Mouse (Mus musculus) heart, embryonic 10.5 days (tissue): ENCODE measurements around the gene Tnrc6a. TPM values are rescaled to one million over a fixed set of nuclear protein-coding genes. Genes with fewer than 3 reads are reported as not detected.

Experiments
- DNase-seq: peaks from one replicate; pipeline ENCODE4 v3.0.0-alpha.2; 2017; ENCODE audit warnings: low spot score
- H3K27ac ChIP-seq: fragments of 300-500 bp; sonication (generic); 2 replicates; pipeline ENCODE4 v1.5.1; 2016; ENCODE audit warnings: mild to moderate bottlenecking
- H3K27me3 ChIP-seq: fragments of 300-500 bp; sonication (generic); 2 replicates; pipeline ENCODE4 v1.6.1; 2016; ENCODE audit warnings: mild to moderate bottlenecking; ENCODE audit not compliant: poor library complexity, insufficient read depth, severe bottlenecking
- H3K36me3 ChIP-seq: fragments of 300-500 bp; sonication (generic); 2 replicates; pipeline ENCODE4 v1.6.1; 2016; ENCODE audit warnings: mild to moderate bottlenecking, moderate library complexity
- H3K4me1 ChIP-seq: fragments of 300-500 bp; sonication (generic); 2 replicates; pipeline ENCODE4 v1.6.1; 2016; ENCODE audit warnings: mild to moderate bottlenecking
- H3K4me3 ChIP-seq: fragments of 300-500 bp; sonication (generic); 2 replicates; pipeline ENCODE4 v1.5.1; 2016; ENCODE audit warnings: mild to moderate bottlenecking, moderate library complexity
- H3K9me3 ChIP-seq: fragments of 300-500 bp; sonication (generic); 2 replicates; pipeline ENCODE4 v1.6.1; 2016; ENCODE audit warnings: mild to moderate bottlenecking, moderate library complexity
- WGBS: fragments of 180-500 bp; shearing (Covaris S2); methylation state at CpG from one replicate; pipeline ENCODE4 v1.1.7; 2016; 5-methylcytosine and 5-hydroxymethylcytosine counted together
- polyA plus RNA-seq: library from polyadenylated mRNA; unstranded; fragments of >200 nt; fragmentation: Nextera tagmentation; extraction: Ambion mirVana; gene quantifications from 2 replicates; pipeline ENCODE4 v1.2.1, GENCODE M21; 2016

Gene Tnrc6a
- polyA plus RNA-seq, 1 experiment from 2014 or later: 51.2 TPM

DNA sequence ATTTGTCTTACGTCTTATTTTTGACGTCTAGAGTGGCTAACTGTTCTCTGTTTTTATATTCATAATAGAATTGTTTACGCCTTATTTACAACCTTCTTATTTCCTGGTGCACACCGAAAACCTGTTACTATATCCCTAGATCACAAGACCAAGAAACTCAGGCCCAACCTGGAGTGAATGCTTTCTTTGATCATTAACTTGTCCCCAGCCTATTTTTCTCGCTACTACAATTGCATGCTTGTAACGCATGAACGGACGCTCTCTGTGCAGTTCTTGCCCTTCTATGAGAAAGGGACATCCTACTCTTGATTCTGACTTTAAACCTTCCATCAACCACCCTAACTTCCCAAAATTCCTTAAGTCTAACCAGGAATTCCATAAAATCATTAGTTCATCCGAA, 100.4 kb downstream of the Tnrc6a start:
- 86% methylated on average over 9 of the region's 9 CpGs for WGBS
- Histone ChIP-seq H3K27me3 (no peaks in the 10 kb centered on the region), H3K36me3 (no peaks in the 10 kb centered on the region), H3K4me1 (peaks cover 32% of the 10 kb centered on the region), H3K27ac (no peak overlapping the region), H3K9me3 (no peaks in the 10 kb centered on the region), H3K4me3 (no peak overlapping the region)
- DNase-seq: no peak

DNA sequence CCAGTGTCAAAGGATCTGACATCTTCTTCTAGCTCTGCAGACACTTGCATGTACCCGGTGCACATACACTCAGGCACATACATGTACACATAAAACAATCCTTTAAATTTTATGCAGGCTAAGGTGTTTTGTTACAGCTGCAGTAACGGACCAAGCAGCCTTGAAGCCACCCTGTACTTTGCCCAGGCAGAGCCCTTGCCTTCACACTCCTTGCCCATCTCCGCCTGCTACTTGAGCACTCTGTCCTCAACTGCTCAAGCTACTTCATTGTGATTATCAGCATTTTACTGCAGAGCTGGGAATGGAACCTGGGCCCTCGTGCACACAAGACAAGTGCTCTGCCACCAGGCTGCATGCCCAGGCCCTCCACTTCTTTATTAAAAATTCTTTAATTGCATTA, 101.5 kb downstream of the Tnrc6a start:
- no peak for DNase-seq
- 73% methylated on average over 4 of the region's 4 CpGs for WGBS
- H3K4me1 ChIP-seq: peaks cover 25% of the 10 kb centered on the region
- no peak overlapping the region for H3K4me3 ChIP-seq
- H3K27me3 ChIP-seq: no peaks in the 10 kb centered on the region
- H3K9me3 ChIP-seq: no peaks in the 10 kb centered on the region
- no peaks in the 10 kb centered on the region for H3K36me3 ChIP-seq
- H3K27ac ChIP-seq: no peak overlapping the region

DNA sequence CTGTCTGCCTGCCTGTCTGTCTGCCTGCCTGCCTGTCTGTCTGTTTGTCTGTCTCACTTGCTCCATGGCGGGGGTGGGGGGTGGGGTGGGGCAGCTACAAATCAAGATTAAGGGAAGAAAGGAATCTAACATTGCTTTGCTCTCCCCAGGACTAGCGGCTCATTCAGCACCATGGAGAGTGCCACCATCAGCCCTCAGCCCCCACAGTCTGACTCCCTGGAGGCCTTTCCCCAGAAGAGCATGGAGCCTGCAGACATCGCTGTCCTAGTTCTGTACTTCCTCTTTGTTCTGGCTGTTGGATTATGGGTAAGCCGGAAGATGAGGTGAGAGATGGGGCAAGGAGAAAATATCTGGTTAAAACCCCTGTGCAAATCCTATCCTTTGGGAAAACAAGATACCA, 111.8 kb downstream of the Tnrc6a start:
- no peaks in the 10 kb centered on the region for H3K27me3 ChIP-seq
- peaks cover 13% of the 10 kb centered on the region; the same call in 1 of the 2 replicates for H3K4me1 ChIP-seq
- H3K36me3 ChIP-seq: no peaks in the 10 kb centered on the region
- 25% methylated on average over 4 of the region's 4 CpGs for WGBS
- H3K4me3 ChIP-seq: no peak overlapping the region
- no peak overlapping the region for H3K27ac ChIP-seq
- DNase-seq: no peak
- no peaks in the 10 kb centered on the region for H3K9me3 ChIP-seq

DNA sequence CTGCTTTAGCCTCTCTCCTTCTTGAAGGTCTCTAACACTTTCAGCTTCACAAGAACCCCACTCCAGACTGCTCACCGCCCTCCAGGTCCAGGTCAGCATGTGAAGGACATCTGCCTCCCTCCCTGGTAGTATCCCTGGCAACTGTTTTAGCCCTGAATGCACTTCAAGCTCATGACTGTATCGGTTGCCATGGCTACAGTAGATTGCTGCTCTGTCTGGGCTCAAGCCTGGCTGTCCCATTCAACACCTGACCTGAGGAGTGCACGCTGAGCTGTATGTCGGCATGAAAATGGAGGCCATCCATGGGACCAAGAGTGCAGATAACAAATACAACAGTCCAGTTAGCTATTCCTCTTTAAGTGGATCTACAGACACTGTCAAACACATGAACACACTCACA, 114.9 kb downstream of the Tnrc6a start:
- WGBS: 54% methylated on average over 4 of the region's 4 CpGs
- DNase-seq: no peak
- H3K27ac ChIP-seq: no peak overlapping the region
- no peaks in the 10 kb centered on the region for H3K27me3 ChIP-seq
- H3K9me3 ChIP-seq: no peaks in the 10 kb centered on the region
- no peaks in the 10 kb centered on the region for H3K36me3 ChIP-seq
- H3K4me3 ChIP-seq: no peak overlapping the region
- peaks cover 26% of the 10 kb centered on the region for H3K4me1 ChIP-seq

DNA sequence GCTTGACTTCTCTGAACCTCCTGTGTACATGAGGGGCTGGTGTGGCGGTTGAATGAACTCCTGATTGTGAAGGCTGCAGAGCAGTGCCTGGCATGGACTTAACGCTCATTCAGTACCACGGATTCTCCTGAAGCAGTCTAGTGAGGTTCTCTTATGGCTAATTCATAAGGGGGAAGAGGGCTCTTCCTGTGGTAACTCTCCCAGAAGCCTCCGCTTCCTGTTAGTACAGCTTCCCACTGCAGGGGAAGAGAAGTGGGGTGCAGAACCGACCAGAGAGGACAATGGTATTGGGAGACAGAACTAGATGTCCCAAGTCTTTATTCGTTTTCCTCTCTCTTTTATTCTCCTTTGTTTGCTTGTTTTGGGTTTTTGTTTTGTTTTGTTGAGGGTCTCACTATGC, 116.4 kb downstream of the Tnrc6a start:
- Histone ChIP-seq H3K4me1 (peaks cover 39% of the 10 kb centered on the region), H3K36me3 (no peaks in the 10 kb centered on the region), H3K27me3 (no peaks in the 10 kb centered on the region), H3K9me3 (no peaks in the 10 kb centered on the region), H3K4me3 (no peak overlapping the region), H3K27ac (no peak overlapping the region)
- DNase-seq: no peak
- 68% methylated on average over 6 of the region's 6 CpGs for WGBS

DNA sequence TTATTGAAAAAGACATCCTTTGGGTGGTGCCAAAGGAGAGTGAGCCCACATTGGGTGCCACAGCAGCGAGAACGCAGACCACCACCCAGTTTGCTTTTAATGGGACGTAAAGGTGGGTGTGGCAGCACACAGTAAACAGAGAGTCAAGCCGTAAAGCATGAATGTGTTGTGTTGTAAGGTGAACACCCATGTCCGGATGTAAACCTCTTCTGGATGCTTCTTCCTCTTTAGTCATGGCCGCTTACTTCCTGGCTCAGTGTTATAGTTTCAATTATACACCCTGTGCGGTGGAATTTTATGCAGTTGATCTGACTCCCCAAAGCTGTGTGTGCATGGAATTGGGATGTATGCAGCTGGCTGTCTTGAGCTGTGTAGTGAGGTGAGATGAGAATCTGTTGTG, 118.6 kb downstream of the Tnrc6a start:
- 91% methylated on average over 7 of the region's 7 CpGs for WGBS

DNA sequence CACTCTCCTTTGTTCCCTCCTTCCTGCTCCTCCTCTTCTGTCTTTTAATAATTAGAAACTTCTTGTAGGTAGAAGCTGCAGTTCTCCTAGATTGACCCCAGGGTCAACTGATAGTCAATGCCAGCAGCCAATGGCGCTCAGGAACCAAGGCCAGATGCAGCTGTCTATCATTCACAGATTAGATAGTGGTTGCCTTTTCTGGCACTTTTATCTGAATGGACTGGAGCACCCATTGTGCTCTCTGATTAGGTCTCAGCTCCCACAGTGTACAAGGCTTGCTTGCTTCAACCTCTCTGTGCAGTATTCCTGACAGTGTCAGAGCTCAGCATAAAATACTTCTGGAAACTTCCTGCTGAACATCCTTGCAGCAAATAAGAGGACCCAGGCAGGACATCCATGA, 121.1 kb downstream of the Tnrc6a start:
- H3K27me3 ChIP-seq: no peaks in the 10 kb centered on the region
- H3K4me1 ChIP-seq: peaks cover 43% of the 10 kb centered on the region
- 15% methylated on average over 1 of the region's 1 CpGs for WGBS
- DNase-seq: no peak
- no peak overlapping the region for H3K27ac ChIP-seq
- no peak overlapping the region for H3K4me3 ChIP-seq
- no peaks in the 10 kb centered on the region for H3K9me3 ChIP-seq
- no peaks in the 10 kb centered on the region for H3K36me3 ChIP-seq

More for the DNA sequence above, 118.6 kb downstream of the Tnrc6a start:
- Histone ChIP-seq H3K27ac (no peak overlapping the region), H3K27me3 (no peaks in the 10 kb centered on the region), H3K36me3 (no peaks in the 10 kb centered on the region), H3K4me3 (no peak overlapping the region), H3K4me1 (peaks cover 53% of the 10 kb centered on the region), H3K9me3 (no peaks in the 10 kb centered on the region)
- no peak for DNase-seq

Other genes with a start within 250 kb of the Tnrc6a start
- 16.2 and 25.5 TPM in 2 replicates for gene Rbbp6, start 158.2 kb upstream of the Tnrc6a start, polyA plus RNA-seq
- gene Slc5a11, start 90.9 kb downstream of the Tnrc6a start, polyA plus RNA-seq: 0.28 and 0.50 TPM in 2 replicates
- 42.7 and 50.2 TPM in 2 replicates for gene Lcmt1, start 245.9 kb downstream of the Tnrc6a start, polyA plus RNA-seq
- 24.0 and 27.0 TPM in 2 replicates for gene Arhgap17, start 246.0 kb downstream of the Tnrc6a start, polyA plus RNA-seq